Mouse (Mus musculus) erythroblast, adult 5-6 weeks (primary cell): ENCODE data around the gene Cdk5r2. TPM values are rescaled to one million over a fixed set of nuclear protein-coding genes. Genes with fewer than 3 reads are reported as not detected.

Experiments used
- ATAC-seq: replicated peaks from 2 replicates; pipeline ENCODE4 v1.8.0; 2016; ENCODE audit warnings: moderate number of reproducible peaks, mild to moderate bottlenecking, moderate TSS enrichment, inconsistent platforms; ENCODE audit not compliant: poor library complexity, low FRiP score, severe bottlenecking
- total RNA-seq, 2 experiments: library from RNA; stranded (forward) in 1 of 2; stranded (reverse) in 1 of 2; fragments of 150-400 nt in 1 of 2; fragments of 200-764, 138-1000 nt in 1 of 2; gene quantifications; 2 replicates each; pipeline versions ENCODE4 v1.2.3 to v1.2.4; 2015 to 2017; ENCODE audit warnings: low replicate concordance in 2 of 2

Gene Cdk5r2
- total RNA-seq, 2 experiments from 2014 or later = not detected

GRCm38 (mm10) chr1:74884196-74885141, 29.7 kb downstream of the Cdk5r2 start:
- no peak for ATAC-seq

DNA sequence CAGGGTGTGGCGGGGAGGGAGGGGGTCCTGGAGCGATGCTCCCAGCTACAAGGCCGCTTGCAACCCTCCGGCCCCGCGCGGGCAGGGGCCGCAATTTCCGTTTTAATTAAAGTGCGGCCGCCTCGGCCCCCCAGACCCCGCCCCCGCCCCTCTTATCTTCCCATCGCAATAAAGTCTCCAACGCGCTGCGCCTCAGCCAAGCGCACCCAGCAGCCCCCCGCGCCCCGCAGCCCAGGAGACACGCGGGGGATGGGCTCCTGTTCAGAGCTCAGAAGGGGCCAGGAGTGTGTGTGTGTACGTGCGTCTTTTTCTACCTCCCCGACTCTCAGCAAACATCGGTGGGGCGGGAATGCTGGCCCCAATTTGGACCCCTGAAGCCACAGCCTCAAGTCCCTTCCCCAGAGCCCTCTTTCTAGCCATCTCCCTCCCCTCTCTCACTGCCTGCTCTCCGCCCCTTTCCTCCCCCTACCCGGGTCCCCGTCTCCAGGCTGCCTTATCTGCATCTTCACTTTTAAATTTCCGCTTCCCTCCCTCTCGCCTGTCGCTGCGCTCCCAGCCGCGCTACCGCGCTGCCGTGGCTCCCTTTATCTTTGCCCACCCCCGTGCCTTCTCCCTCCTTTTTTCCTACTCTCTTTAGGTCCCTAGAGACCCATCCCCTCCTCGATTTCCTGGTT, 30.8 kb downstream of the Cdk5r2 start, which contains the start of gene Fev:
Gene Fev (minus strand): TSS at position 51 of the 674 bp plus-strand sequence.
- no peak for ATAC-seq

- no peak for ATAC-seq
These were observed 36.8 kb downstream of the Cdk5r2 start for GRCm38 (mm10) chr1:74891513-74891912.

DNA sequence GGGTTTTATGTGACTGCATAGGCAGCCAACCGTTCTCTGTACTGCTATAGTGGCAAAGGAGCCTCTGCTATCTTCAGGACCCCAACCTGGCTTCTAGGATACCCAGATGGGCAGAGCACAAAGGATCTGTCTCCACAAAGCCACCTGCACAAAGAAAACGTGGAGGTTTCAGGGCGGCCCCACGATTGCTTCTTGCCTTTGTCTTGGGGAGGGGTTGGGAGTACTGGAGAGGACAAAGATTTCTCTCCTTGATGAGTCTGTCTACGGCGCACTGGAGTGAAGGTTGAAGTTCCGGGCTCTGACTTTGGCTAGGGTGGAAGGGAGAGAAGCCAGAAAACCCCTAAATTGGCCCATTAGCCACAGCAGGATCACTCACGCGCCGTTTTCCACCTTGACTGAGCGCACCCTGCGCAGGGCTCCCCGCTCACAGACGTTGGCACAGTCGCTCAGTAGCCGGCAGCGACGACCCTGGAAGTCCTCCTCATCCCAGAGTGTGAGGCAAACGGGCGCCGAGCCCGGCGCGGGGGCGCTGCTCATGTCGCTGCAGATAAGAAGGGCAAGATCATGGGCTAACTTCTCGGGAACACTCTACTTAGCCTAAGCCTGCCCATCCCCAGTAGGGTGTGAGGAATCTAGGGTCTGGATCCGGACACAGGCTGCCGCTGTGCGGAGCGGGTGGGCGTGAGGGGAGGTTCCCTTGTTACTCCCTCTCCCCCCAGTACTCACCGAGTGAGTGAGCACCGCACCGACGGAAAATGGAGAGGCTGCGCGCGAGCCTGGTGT, 37.8 kb downstream of the Cdk5r2 start:
- ATAC-seq = no peak

DNA sequence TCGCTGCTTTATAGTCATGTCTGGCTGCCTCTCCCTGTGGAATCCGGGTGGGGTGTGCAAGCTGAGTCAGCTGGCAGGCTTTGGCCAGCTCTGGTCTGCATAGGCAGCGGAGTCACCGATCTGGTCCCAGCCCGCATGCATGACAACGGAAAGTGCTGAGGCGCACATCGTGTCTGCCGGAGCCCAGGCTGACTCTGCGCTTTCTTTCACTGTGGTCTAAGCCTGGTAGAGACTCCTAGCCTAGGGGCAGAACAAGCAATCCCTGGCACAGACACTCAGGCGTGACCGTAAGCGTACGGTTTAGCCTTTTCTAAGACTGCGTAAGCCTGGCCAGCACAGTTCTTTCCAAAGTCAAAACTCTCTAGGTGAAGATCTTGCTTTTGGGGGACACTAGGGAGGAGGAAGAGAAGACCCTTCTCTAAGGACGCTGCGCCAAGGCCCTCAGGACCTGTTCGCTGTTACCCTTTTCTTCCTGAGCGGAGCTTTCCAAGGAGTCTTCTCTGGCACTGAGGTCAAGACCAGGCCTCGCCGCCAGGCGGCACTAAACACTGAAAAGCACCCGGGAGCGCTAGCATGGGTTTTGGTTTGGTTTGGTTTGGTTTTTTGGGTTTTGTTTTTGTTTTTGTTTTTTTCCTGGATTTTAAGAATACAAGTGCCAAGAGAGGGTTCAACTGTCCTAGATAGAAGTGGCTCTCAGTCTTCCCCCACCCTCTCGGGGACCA, 38.6 kb downstream of the Cdk5r2 start, which contains the start of gene Cryba2:
Gene Cryba2 (minus strand): TSS at position 10 of the 722 bp plus-strand sequence.
- no peak for ATAC-seq

GRCm38 (mm10) chr1:74894966-74895365, 40.2 kb downstream of the Cdk5r2 start:
- ATAC-seq = 0 out of 2 replicates have a peak, but pooled peaks have one; percentile 59

- ATAC-seq = no peak
These were observed 43.2 kb downstream of the Cdk5r2 start for GRCm38 (mm10) chr1:74897976-74898375.

GRCm38 (mm10) chr1:74898656-74899431, 44.1 kb downstream of the Cdk5r2 start:
- ATAC-seq = no peak

GRCm38 (mm10) chr1:74900341-74901285, 45.9 kb downstream of the Cdk5r2 start:
- no peak for ATAC-seq

DNA sequence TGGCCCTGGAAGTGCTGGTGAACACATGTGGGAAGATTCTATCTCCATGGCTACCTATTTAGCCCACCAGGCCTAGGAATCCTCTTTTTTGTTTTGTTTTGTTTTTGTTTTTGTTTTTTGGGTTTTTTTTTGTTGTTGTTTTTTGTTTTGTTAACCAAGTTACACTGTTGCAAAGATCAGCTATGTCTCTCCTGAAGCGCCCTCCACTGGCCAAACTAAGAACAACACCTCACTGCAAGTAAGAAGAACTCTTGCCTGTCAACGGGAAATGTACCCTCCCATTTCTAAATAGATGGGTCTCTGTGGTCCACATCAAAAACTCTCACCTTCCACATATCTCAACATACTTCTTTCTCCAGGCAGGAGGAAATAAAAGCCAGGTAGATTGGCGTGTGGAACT, 47.0 kb downstream of the Cdk5r2 start:
- no peak for ATAC-seq

GRCm38 (mm10) chr1:74902191-74902590, 47.5 kb downstream of the Cdk5r2 start:
- ATAC-seq = no peak

Other genes starting within 250 kb of the Cdk5r2 start
- 0.77 and 3.1 TPM in 2 replicates for gene Ttll4, start 193.2 kb upstream of the Cdk5r2 start, total RNA-seq (2015; ENCODE audit: low replicate concordance)
- 10.3 and 13.7 TPM in 2 replicates for gene Ttll4, start 193.2 kb upstream of the Cdk5r2 start, total RNA-seq (2017; ENCODE audit: low replicate concordance)
- gene Cyp27a1, start 141.4 kb upstream of the Cdk5r2 start, total RNA-seq (2015; ENCODE audit: low replicate concordance) = 10.0 and 16.7 TPM in 2 replicates
- 5.1 and 6.7 TPM in 2 replicates for gene Cyp27a1, start 141.4 kb upstream of the Cdk5r2 start, total RNA-seq (2017; ENCODE audit: low replicate concordance)
- not detected in 2 replicates for gene Prkag3, start 105.7 kb upstream of the Cdk5r2 start, total RNA-seq (2015; ENCODE audit: low replicate concordance)
- gene Prkag3, start 105.7 kb upstream of the Cdk5r2 start, total RNA-seq (2017; ENCODE audit: low replicate concordance) = 0.14 TPM in 1 of 2 replicates, not detected in the other
- not detected in 2 replicates for gene Wnt6, start 83.0 kb upstream of the Cdk5r2 start, total RNA-seq (2015; ENCODE audit: low replicate concordance)
- not detected in 2 replicates for gene Wnt6, start 83.0 kb upstream of the Cdk5r2 start, total RNA-seq (2017; ENCODE audit: low replicate concordance)
- not detected in 2 replicates for gene Wnt10a, start 63.4 kb upstream of the Cdk5r2 start, total RNA-seq (2015; ENCODE audit: low replicate concordance)
- gene Wnt10a, start 63.4 kb upstream of the Cdk5r2 start, total RNA-seq (2017; ENCODE audit: low replicate concordance) = not detected in 2 replicates
- not detected in 2 replicates for gene Fev, start 30.5 kb downstream of the Cdk5r2 start, total RNA-seq (2015; ENCODE audit: low replicate concordance)
- not detected in 2 replicates for gene Fev, start 30.5 kb downstream of the Cdk5r2 start, total RNA-seq (2017; ENCODE audit: low replicate concordance)
- gene Cryba2, start 38.2 kb downstream of the Cdk5r2 start, total RNA-seq (2015; ENCODE audit: low replicate concordance) = not detected in 2 replicates
- gene Cryba2, start 38.2 kb downstream of the Cdk5r2 start, total RNA-seq (2017; ENCODE audit: low replicate concordance) = not detected in 2 replicates
- gene Cfap65, start 80.7 kb downstream of the Cdk5r2 start, total RNA-seq (2015; ENCODE audit: low replicate concordance) = not detected in 2 replicates
- gene Cfap65, start 80.7 kb downstream of the Cdk5r2 start, total RNA-seq (2017; ENCODE audit: low replicate concordance) = not detected in 2 replicates
- gene Ihh, start 96.7 kb downstream of the Cdk5r2 start, total RNA-seq (2015; ENCODE audit: low replicate concordance) = not detected in 2 replicates
- 0.28 TPM in 1 of 2 replicates, not detected in the other for gene Ihh, start 96.7 kb downstream of the Cdk5r2 start, total RNA-seq (2017; ENCODE audit: low replicate concordance)